Mouse (Mus musculus) embryonic facial prominence, embryonic 14.5 days (tissue): ENCODE measurements at regions not wholly inside any gene's neighbourhood (a gene's known extent, or its start where the extent isn't known, plus 50 kb on each side); places are given as distances from the start of the nearest gene placed in this dataset.

Experiments used
- ATAC-seq: fragments of 200-750 bp; cut with Nextera tagmentation; 2 replicates; pipeline ENCODE4 v1.8.0; 2017; ENCODE audit warnings: low read depth, moderate number of reproducible peaks, moderate TSS enrichment
- DNase-seq: peaks from one replicate; pipeline ENCODE4 v3.0.0-alpha.2; 2015; ENCODE audit warnings: low spot score
- H3K27ac ChIP-seq: fragments of 300-500 bp; sonication (generic); replicated peaks from 2 replicates; pipeline ENCODE4 v1.5.1; 2014; ENCODE audit warnings: low read depth, mild to moderate bottlenecking, low read length, moderate library complexity
- H3K27me3 ChIP-seq: fragments of 300-500 bp; sonication (generic); replicated peaks from 2 replicates; pipeline ENCODE4 v1.6.1; 2014; ENCODE audit warnings: low read length; ENCODE audit not compliant: control insufficient read depth, insufficient read depth
- H3K36me3 ChIP-seq: fragments of 300-500 bp; sonication (generic); 2 replicates; pipeline ENCODE4 v1.6.1; 2014; ENCODE audit warnings: low read length, mixed read lengths; ENCODE audit not compliant: control insufficient read depth, insufficient read depth
- H3K4me1 ChIP-seq: fragments of 300-500 bp; sonication (generic); 2 replicates; pipeline ENCODE4 v1.6.1; 2014; ENCODE audit warnings: antibody characterized with exemption, low read length; ENCODE audit not compliant: control insufficient read depth, insufficient read depth
- H3K4me2 ChIP-seq: fragments of 300-500 bp; sonication (generic); 2 replicates; pipeline ENCODE4 v1.6.1; 2014; ENCODE audit warnings: low read depth, mild to moderate bottlenecking, low read length, moderate library complexity, mixed read lengths
- H3K4me3 ChIP-seq: fragments of 300-500 bp; sonication (generic); 2 replicates; pipeline ENCODE4 v1.5.1; 2014; ENCODE audit warnings: low read depth, mild to moderate bottlenecking, low read length
- H3K9ac ChIP-seq: fragments of 300-500 bp; sonication (generic); 2 replicates; pipeline ENCODE4 v1.6.1; 2014; ENCODE audit warnings: low read depth, mild to moderate bottlenecking, low read length, moderate library complexity, mixed read lengths
- H3K9me3 ChIP-seq: fragments of 300-500 bp; sonication (generic); 2 replicates; pipeline ENCODE4 v1.6.1; 2016; ENCODE audit warnings: low read length; ENCODE audit not compliant: control insufficient read depth
- WGBS: fragments of 180-500 bp; shearing (Covaris S2); extraction: QIAGEN DNeasy Blood & Tissue Kit; methylation state at CpG from one replicate; pipeline ENCODE4 v1.1.7; 2014; 5-methylcytosine and 5-hydroxymethylcytosine counted together

GRCm38 (mm10) chr14:106190721-106191120 lies 84.7 kb downstream of the Trim52 start:
- 57% methylated on average over 4 of the region's 4 CpGs for WGBS
- Histone ChIP-seq H3K4me1 (no peaks in the 10 kb centered on the region), H3K4me3 (no peak overlapping the region), H3K9me3 (no peaks in the 10 kb centered on the region), H3K9ac (no peak overlapping the region), H3K36me3 (no peaks in the 10 kb centered on the region), H3K27me3 (no peaks in the 10 kb centered on the region), H3K27ac (no peak overlapping the region), H3K4me2 (no peak overlapping the region)
- DNase-seq (no peak), ATAC-seq (no peak)

GRCm38 (mm10) chr14:106193583-106193982 lies 87.6 kb downstream of the Trim52 start:
- DNase-seq = no peak
- no peak overlapping the region for H3K4me2 ChIP-seq

GRCm38 (mm10) chr14:106194104-106194503 lies 88.1 kb downstream of the Trim52 start:
- 84% methylated on average over 1 of the region's 1 CpGs for WGBS
- no peak for ATAC-seq

More at GRCm38 (mm10) chr14:106193583-106193982, 87.6 kb downstream of the Trim52 start:
- H3K4me1 ChIP-seq = no peaks in the 10 kb centered on the region
- H3K27ac ChIP-seq = no peak overlapping the region
- no peak overlapping the region for H3K4me3 ChIP-seq
- H3K36me3 ChIP-seq = no peaks in the 10 kb centered on the region
- H3K27me3 ChIP-seq = no peaks in the 10 kb centered on the region
- 0 out of 2 replicates have a peak, but pooled peaks cover 3% of the 10 kb centered on the region for H3K9me3 ChIP-seq
- H3K9ac ChIP-seq = no peak overlapping the region
- 84% methylated on average over 2 of the region's 2 CpGs for WGBS
- ATAC-seq = no peak

GRCm38 (mm10) chr14:106197826-106198225 lies 91.8 kb downstream of the Trim52 start:
- ATAC-seq (no peak), DNase-seq (peak; percentile 72)
- Histone ChIP-seq H3K4me3 (no peak overlapping the region), H3K27ac (no peak overlapping the region), H3K4me1 (no peaks in the 10 kb centered on the region), H3K36me3 (no peaks in the 10 kb centered on the region), H3K9ac (no peak overlapping the region), H3K9me3 (0 out of 2 replicates have a peak, but pooled peaks cover 3% of the 10 kb centered on the region), H3K4me2 (no peak overlapping the region), H3K27me3 (no peaks in the 10 kb centered on the region)
- WGBS = 20% methylated on average over 1 of the region's 1 CpGs

More at GRCm38 (mm10) chr14:106194104-106194503, 88.1 kb downstream of the Trim52 start:
- H3K4me1 ChIP-seq = no peaks in the 10 kb centered on the region
- H3K27me3 ChIP-seq = no peaks in the 10 kb centered on the region
- no peak overlapping the region for H3K27ac ChIP-seq
- H3K9ac ChIP-seq = no peak overlapping the region
- no peaks in the 10 kb centered on the region for H3K36me3 ChIP-seq
- no peak overlapping the region for H3K4me2 ChIP-seq
- 0 out of 2 replicates have a peak, but pooled peaks cover 3% of the 10 kb centered on the region for H3K9me3 ChIP-seq
- no peak overlapping the region for H3K4me3 ChIP-seq
- DNase-seq = no peak

GRCm38 (mm10) chr14:106199109-106199508 lies 93.1 kb downstream of the Trim52 start:
- Histone ChIP-seq H3K9ac (no peak overlapping the region), H3K4me3 (no peak overlapping the region), H3K4me2 (no peak overlapping the region), H3K4me1 (no peaks in the 10 kb centered on the region), H3K36me3 (no peaks in the 10 kb centered on the region), H3K9me3 (0 out of 2 replicates have a peak, but pooled peaks cover 3% of the 10 kb centered on the region), H3K27me3 (no peaks in the 10 kb centered on the region), H3K27ac (no peak overlapping the region; the same call in 1 of the 2 replicates)
- WGBS = 87% methylated on average over 2 of the region's 2 CpGs
- DNase-seq (no peak), ATAC-seq (no peak)

- Histone ChIP-seq H3K4me1 (no peaks in the 10 kb centered on the region), H3K27ac (no peak overlapping the region), H3K4me3 (no peak overlapping the region), H3K4me2 (no peak overlapping the region), H3K9ac (no peak overlapping the region), H3K36me3 (no peaks in the 10 kb centered on the region), H3K9me3 (0 out of 2 replicates have a peak, but pooled peaks cover 3% of the 10 kb centered on the region), H3K27me3 (no peaks in the 10 kb centered on the region)
- no peak for ATAC-seq
- WGBS = 18% methylated on average over 1 of the region's 1 CpGs
- DNase-seq = peak; percentile 87
Observed at GRCm38 (mm10) chr14:106199536-106200319, 93.7 kb downstream of the Trim52 start.

GRCm38 (mm10) chr14:106211062-106211461 lies 105.1 kb downstream of the Trim52 start:
- Histone ChIP-seq H3K27ac (no peak overlapping the region), H3K9me3 (no peaks in the 10 kb centered on the region), H3K4me1 (no peaks in the 10 kb centered on the region), H3K4me2 (no peak overlapping the region), H3K27me3 (no peaks in the 10 kb centered on the region), H3K4me3 (no peak overlapping the region), H3K36me3 (no peaks in the 10 kb centered on the region), H3K9ac (no peak overlapping the region)
- 57% methylated on average over 2 of the region's 2 CpGs for WGBS
- DNase-seq = no peak
- ATAC-seq = no peak

- Histone ChIP-seq H3K4me2 (no peak overlapping the region), H3K27me3 (no peaks in the 10 kb centered on the region), H3K9ac (no peak overlapping the region), H3K4me1 (no peaks in the 10 kb centered on the region), H3K36me3 (no peaks in the 10 kb centered on the region), H3K27ac (no peak overlapping the region), H3K9me3 (no peaks in the 10 kb centered on the region), H3K4me3 (no peak overlapping the region)
- WGBS = 93% methylated on average over 3 of the region's 3 CpGs
- DNase-seq = no peak
- ATAC-seq = no peak
Observed at GRCm38 (mm10) chr14:106217681-106218080, 111.7 kb downstream of the Trim52 start.
